Mouse (Mus musculus): ENCODE results near the gene Gpc6.

Gene Gpc6

DNA sequence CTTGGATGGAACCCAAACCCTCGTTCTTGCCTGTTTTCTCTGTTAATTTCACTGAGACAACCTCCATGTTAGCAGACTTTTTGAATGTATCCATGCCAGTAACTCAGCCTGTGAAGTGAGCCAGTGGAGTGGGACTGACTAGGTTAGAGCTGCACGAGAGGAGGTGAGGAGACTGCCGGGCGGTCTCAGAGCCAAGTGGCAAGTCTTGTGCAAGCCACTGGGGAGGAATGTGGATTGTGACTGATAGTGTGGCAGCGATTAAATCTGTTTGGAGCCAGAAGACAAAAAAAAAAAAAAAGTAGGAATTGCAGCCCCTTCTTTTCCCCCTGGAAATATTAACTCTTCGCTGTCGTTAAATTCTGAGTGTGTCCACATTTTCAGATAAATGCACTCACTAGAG is 831.4 kb downstream of the Gpc6 start:
- no peak for DNase-seq

- no peak for DNase-seq
Measured at GRCm38 (mm10) chr14:117757790-117758358, 832.8 kb downstream of the Gpc6 start.

- no peak for DNase-seq
Measured at GRCm38 (mm10) chr14:117760830-117761517, 835.9 kb downstream of the Gpc6 start.

GRCm38 (mm10) chr14:117762934-117763333 is 837.8 kb downstream of the Gpc6 start:
- DNase-seq: no peak

DNA sequence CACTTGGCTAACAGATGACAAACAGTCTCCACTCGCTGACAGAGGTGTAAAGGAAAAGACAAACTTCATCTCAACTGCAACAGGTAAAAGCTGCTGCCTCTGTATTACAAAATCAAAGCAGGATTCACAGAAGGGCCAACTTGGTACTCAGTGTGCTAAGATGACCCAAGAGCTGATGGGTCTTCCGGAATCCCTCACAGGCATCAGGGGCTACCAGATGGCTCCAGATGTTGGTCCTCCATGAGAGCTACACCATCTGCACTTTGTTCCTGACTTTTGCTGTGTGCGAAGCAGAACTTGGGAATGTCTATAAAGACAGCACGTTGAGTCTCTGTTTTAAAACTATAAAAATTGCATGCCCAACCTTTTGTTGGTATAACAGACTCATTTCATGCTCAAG is 842.7 kb downstream of the Gpc6 start:
- DNase-seq: no peak

GRCm38 (mm10) chr14:117768697-117769096 is 843.6 kb downstream of the Gpc6 start:
- no peak for DNase-seq

GRCm38 (mm10) chr14:117773373-117773772 is 848.3 kb downstream of the Gpc6 start:
- no peak for DNase-seq

- no peak for DNase-seq
Measured at GRCm38 (mm10) chr14:117777866-117778500, 852.9 kb downstream of the Gpc6 start.

DNA sequence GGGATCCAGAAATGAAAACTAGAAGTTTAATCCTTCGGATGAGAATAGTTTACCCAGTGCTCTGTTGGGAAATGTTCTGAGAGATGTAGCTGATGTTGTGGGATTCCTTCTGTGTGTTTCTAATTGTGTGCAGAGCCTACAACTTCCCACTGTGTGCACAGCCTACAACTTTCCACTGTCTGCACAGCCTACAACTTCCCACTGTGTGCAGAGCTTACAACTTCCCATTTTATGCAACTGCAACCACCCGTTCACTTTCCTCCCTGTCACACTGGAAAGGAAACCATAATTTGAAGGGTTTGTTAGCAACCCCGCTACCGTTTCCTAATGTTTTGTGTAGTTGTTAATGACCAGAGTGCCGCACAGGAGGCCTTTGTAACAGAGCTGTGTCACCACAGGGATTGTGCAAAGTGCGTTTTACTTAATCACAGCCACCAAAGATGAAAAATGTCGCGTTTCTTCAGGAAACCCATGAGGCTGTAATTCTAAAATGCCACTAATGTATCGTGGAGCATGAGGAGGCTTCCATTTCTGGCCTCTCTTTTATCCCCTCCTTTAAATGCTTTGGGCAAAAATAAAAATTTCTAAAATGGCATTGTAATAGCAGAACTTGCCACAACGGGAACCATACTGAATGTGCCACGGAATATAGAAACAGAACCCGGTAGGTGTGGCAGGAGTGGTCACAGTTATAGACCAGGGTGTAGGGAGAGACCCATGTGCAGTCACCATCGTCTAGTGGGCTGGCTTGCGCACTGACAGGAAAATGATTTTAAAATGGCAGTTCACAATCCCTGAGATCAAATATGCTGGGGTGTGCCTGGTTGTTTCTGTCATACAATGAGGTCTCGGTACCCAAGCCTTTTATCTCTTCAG is 853.7 kb downstream of the Gpc6 start:
- DNase-seq: peak in 1 of 2 experiments; percentile 4

DNA sequence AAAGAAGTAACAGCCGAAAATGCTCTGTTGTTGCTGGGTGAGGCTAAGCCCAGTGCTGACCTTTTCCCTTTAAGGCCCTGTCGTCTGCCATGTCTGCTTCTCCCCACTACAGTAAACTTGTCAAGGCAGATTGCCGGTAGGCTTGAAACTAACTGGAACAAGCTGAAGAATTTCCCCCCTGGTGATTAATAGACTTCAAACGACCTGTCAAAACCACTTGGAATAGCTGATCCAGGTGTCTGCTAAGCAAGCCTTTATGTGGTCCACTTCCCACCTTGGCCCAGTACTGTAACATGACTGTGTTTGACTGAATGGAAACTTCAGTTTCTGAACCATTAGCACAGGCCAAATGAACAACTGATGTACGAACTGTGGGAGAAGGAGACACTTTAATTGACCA is 856.6 kb downstream of the Gpc6 start:
- DNase-seq: no peak

DNA sequence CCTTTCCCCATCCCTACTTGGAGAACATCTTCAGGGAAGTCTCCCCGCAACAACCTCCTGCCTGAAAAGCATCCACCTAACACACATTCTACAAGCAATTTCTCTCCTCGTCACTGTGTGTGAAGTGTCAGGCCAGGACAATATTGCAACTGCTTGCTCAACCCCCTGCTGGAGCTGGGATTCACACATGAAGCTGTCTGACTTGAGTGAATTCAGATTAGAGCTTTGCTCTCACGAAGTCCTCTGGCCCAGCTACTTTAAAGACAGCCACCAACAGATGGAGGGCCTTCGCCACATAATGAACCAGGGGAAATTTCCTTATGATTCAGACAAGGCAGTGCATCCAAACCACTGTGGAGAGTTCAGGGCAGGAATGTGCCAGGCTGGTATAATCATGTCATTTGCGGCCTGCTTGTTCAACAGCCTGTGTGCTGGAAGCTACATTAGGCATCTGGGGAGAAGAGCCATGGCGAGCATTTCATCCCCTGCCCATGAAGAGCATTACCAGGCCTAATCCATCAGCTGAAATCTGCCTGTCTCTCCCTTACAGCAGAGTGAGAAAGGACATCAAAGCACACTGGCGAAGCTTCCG is 858.7 kb downstream of the Gpc6 start:
- DNase-seq: no peak

GRCm38 (mm10) chr14:117784960-117785359 is 859.8 kb downstream of the Gpc6 start:
- DNase-seq: no peak

DNA sequence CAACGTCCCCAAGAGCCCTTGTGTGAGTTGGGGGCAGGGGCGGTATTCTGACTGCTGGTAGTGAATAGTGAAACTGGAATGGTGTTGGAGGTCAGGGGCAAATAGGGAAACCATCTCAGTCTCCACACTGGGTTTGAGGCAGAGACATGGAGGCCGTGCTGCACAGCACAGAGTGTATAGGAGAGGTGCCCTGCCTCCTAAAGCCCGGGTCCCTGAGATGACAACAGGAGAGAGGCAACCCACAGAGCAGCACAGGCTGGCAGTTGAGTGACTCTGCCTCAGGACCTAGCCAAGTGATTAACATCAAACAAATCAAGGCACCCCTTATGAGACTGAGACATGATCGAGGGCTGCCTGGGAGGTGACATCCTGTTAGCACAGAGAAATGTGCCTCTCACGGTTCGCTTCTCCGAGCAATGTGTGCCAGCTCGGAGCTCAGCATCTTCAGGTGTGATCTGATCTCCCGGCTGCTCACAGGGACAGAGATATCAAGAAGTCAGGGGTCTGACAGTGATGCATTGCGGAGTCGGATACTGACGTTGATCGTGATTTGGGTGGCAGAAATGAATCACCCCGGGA is 860.5 kb downstream of the Gpc6 start:
- DNase-seq: no peak

DNA sequence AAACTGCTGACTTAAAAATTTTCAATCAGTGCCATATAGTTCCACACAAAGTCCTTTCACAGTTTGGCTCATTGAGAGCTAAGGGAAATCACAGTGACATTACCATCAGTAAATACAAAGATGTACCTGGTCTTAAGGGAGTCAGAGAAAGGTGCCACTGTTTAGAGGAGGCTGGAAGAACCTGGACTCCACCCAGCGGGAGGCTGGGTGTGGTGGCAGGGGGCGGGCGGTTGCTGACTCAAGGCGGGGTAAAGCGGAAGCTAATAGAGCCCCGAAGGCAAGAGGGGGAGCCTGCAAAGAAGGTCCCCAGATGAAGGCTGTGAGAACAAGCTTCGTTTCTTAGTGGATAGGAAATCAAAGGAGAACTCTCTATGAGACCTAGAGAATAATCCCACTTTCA is 861.5 kb downstream of the Gpc6 start:
- DNase-seq: no peak

DNA sequence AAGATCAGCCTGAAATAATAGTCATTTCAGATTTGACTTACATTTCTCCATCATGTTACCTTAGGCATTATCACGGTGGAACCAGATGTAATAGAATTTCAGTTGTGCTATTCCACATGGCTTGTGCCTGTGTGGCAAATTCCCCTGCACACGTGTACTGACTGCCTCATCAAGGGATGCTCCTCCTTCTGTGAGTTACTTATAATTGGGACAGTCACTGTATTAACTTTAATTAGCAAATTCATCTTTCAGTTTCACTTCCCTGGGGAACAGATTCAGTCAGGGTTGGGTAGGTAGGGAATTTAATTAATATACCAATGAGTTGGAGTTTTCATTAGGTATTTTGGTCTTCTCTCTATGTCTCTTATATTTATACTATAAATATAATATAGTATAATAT is 869.8 kb downstream of the Gpc6 start:
- no peak for DNase-seq

DNA sequence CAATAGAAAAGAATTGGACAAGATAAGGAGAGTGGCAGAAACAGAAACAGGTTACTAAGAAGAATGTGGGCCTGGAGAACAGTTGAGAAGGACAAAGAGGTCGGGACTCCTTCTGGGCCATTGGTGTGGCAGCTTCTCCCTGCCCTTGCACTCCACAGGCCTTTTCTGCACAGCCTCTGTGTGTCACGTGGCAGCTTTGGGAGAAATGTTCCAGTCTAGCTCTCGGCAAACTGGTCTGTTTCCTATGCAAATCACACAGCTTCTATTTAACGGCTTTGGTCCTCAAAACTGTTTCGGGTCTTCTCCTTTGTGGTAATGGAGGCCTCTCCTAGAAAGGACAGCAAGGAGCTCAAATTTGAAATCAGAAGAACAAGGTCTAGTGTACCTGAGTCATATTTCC is 871.5 kb downstream of the Gpc6 start:
- DNase-seq: no peak

GRCm38 (mm10) chr14:117800399-117800798 is 875.3 kb downstream of the Gpc6 start:
- DNase-seq: no peak

GRCm38 (mm10) chr14:117807846-117808245 is 882.7 kb downstream of the Gpc6 start:
- DNase-seq: no peak

GRCm38 (mm10) chr14:117808326-117808725 is 883.2 kb downstream of the Gpc6 start:
- no peak for DNase-seq

DNA sequence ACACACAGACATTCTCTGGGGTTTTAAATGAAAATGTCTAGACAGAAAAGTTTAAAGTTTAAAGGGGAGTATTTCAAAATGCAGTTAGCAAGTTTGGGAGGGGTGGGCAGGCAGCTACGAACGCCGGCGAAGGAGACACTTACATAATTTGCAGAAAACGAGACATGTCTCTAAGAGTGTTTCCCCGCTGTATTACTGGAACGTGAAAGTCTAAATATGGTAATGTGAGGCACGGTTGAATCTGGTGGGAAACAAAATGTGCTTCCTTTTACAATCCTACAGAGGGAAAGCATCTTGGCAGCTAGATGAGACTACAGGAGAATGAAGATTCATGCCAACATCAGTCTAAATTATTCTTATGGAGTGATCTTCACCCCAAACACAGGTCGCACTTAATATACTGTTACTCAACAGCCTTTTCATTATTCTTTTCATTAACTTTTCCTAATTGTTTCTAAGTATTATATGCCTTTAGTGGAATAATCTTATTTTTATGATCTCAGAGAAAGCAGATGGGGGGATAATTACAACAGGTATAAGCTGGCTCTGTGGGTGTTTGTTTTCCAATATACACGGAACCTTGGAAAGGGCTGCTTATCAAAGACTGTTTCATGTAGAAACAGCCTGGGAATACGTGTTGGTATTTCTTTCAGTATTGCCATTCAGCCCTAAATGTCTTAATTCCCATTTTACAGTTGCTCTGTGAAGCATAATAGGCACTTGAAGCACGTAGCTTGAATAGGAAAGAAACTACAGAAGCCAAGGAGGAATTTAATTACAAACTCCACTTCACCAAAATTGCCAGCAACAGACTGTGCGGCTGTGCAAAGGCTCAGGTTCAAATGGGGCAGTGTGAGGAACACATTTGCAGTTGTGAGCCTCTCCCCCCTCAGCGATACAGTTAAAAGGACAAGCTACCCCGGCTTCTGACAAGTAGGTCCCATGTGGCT is 885.5 kb downstream of the Gpc6 start:
- no peak for DNase-seq

GRCm38 (mm10) chr14:117813473-117813872 is 888.4 kb downstream of the Gpc6 start:
- DNase-seq: no peak

All from lung, adult 18-20 months (tissue).